Mouse (Mus musculus) regulatory T cell (primary cell): ENCODE data around the gene Cipc.

Source experiments
- in situ Hi-C: fragments of 300-600 bp; cut with MboI, MseI; formaldehyde crosslinking; loops from one replicate; pipeline ENCODE4 v1.15.1; 2025; ENCODE audit warnings: high pct_unique_total_duplicates

The Cipc gene

DNA sequence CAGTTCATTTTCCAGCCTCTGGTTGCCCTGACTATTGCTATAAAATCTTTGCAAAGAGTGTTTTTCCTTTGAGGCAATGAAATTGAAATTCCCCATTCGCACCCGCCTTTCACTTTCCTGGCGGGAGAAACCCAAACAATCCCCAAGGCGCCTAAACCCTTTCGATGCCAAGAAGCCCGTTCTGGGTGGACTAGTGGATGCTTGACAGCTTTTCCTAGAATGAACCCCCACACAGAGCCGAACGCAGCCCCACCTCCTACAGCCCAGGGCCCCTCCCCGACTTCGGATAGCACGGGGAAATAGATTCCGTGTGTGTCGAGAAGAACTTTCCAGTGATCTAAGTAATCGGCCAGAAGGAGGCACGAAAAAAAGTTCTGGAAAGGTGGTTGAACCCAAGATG lies 42.5 kb downstream of the Cipc start:
- in situ Hi-C loops, result no loop called here

DNA sequence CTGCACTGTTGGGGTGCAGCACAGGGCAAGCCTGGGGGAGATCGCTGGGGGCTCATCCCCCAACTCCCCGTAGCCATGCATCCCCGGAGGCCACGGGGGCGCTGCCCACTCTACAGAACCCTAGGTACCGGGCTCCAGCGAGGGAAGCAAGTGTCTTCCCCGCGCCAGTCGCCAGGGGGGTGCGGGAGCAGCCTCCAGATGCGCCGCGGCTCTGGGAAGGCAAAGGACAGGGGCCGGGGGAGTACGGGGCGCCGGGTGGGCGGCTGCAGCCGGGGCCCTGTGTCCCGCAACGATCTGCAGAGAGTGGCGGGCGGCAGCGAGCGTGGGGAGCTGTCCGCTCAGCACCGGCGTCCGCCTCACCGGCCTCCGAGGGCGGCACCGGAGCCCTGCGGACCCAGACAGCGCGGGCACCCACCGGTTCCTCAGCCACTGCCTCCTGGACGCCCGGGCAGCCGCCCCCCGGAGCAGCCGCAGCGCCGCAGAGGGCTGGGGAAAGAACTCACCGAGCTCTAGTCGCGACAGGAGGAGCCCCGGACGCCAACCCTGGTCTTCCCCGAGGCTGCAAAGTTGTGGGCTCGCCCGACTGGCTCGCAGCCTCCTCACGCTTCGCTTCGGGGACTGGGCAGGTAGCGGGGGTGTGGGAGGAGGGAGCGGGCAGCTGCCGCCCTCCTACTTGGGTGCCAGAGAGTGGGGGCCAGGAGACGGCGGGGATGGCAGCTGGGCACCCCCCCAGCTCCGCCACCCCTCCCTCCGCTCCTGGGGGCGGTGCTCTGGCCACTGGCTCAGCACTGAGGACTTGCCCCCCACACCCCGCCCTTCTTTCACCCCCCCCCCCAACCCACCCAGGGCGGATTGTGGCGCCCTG lies 43.3 kb downstream of the Cipc start, which contains the start of gene Zdhhc22:
Gene Zdhhc22, minus strand, starts transcription at position 541 of the 865 bp plus-strand sequence.
- in situ Hi-C loops, result no loop called here

DNA sequence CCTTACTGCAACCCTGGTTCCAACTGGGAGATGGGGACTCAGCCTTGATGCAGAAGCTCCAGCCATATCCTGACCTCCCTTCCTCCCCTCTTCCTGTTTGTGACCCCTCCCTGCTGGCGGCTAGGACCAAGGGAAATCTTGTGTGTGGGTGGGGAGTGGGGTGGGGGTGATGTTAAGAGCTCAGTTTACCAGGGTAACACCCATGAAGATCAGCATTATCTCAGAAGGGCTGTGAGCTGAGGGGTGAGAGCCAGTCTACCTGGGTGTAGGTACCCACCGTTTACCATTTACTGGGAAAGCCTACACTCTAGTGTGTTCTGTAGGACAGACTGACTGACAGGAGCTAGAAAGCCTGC lies 43.9 kb downstream of the Cipc start:
- in situ Hi-C loops, result no loop called here

DNA sequence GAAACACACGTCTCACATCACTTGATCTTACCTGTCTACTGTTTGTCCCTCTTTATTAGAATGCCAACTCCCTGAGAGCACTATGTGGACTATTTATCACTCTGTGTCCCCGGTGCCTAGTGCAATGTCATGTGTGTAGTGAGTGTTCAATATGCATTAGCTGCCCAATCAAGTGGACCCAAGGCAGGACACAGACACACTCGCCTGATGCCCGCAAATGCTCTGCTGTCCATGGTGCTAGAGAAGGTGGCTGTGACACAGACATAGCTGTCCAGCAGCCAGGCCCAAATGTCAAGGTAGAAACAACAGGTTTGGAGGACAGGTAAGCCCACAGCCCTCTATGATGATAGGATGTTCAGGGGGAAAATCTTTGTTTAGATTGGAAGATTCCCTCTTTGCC lies 47.3 kb downstream of the Cipc start:
- in situ Hi-C loops, result no loop called here

DNA sequence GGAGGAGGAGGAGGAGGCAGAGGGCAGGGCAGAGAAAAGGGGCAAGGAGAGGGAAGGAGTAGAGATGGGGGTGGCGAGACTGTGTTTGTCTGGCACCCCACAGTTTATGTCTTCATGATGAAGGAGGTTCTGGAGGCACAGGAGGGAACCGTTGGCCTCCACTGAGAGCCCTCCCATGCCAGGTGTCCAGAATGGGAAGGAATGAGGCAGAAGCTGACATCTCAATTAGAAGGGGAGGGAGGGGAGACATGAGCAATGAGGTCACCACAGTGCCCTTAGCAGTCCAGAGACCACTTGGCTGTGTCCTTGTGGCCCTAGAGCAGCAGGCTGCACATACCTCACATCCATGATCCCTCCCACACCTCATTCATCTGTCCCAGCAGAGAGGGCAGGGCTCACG lies 47.9 kb downstream of the Cipc start:
- in situ Hi-C loops, result no loop called here

DNA sequence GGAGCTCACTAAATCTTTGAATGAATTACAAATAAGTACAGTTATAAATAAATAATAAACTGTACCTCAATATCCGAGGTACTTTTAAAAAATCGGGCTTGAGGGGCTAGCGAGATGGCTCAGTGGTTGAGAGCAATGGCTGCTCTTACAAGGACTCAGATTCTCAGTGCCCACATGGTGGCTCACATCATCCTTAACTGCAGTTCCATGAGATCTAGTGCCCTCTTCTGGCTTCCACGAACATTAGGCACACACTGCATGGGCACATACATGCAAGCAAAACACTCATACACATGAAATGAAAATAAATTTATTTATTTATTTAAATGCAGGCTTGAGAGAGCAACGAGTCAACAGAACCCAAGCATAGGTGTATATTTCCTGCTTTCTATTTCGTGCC lies 49.1 kb downstream of the Cipc start:
- in situ Hi-C loops, result no loop called here

DNA sequence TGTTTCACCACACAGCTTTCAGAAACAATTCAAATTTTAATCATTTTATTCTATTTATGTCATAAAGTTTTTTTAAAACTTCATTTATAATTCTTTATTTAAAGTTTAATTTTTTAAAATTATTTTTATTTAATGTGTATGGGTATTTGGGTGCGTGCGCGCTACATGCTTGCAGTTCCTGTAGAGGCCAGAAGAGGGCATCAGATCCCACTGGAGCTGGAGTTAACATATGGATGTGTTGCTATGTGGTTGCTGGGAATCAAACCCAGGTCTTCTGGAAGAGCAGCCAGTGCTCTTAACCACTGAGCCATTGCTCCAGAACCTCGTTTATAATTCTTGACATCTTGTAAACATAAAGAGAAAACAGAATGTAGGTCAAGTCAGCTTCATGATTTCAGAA lies 51.9 kb downstream of the Cipc start:
- in situ Hi-C loops, result no loop called here

DNA sequence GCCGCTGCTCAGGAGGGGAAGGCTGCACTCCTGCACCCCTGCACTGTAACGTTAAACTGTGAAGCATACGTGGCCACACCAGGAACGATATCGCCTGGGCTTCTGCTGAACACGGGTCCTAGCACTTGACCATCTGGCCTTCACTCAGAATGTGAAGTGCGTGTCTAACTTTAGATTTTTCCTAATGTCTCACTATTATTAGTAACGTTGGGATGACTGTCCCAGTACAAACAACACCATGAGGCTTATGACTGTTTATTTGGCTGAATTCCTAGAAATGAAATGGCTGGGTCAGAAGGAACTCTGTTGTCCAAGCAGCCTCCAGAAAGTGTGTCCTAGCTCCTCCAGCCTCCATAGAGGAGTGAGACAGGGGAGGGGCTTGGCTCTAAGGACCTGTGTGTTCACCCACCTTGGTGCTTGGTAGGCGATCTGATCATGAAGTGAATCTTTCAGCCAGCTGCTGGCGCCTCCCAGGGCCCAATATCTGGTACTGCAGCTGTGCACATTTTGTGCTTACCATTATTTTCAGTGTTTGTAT lies 52.5 kb downstream of the Cipc start:
- in situ Hi-C loops, result no loop called here

DNA sequence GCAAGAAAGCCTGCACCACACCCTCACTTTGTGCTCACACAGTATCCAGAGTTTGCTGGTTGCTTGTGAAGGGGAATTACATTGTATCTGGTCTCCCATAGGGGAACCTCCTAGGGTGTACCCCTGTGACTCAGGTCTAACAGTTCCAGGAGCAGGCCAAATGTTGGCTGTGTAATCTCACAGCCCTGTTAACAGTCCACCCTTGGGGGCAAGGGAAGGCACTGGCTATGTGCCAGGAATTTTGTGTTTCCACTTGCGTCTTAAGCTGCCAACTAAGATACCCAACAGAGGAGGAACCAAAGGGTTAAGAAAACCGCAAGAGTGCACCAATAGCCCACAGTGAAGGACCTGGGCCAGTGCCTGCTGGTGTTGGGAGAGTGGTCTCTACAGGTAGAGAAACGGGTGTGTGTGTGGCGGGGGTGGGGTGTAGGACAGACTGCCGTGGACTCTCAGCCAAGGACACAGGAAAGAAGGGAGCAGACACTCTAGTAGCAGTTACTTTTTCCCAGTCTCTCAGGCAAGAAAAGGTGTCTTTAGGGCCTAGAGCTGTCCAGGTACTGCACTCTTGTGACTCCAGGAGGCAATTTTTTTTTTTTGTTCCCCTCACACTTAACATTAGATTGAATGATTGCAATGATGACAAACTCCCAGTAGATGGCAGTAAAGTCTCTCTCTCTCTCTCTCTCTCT lies 53.5 kb downstream of the Cipc start:
- in situ Hi-C loops, result no loop called here

DNA sequence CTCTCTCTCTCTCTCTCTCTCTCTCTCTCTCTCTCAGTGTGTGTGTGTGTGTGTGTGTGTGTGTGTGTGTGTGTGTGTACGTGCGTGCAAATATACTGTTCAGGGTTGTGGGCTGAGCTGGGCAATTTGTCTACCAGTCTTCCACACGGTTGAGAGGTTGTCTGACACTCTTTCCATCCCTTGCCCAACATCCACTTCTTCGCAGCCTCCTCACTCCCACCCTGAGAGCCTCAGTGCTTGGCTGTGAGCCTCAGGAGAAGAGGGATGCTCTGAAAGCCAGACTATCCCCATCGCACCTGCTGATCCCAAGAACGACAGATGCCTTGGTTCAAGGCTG lies 54.0 kb downstream of the Cipc start:
- in situ Hi-C loops, result no loop called here

DNA sequence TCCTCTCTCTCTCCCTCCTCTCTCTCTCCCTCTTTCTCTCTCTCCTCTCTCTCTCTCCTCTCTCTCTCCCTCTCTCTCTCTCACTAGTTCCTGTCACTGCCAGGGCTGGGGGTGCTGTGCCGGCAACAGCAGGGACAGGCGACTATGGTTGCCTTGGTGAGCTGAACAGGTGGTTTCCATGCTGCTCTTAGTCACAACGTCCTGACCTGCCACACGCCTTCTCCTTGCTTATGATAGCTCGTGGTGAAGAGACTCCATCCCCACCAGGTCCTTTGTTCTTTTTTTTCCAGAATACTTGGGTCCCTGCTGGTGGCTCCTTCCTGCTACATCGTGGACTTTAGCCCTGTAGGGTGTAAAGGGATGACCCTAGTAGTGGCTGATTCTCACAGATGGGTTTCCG lies 55.4 kb downstream of the Cipc start:
- in situ Hi-C loops, result no loop called here

DNA sequence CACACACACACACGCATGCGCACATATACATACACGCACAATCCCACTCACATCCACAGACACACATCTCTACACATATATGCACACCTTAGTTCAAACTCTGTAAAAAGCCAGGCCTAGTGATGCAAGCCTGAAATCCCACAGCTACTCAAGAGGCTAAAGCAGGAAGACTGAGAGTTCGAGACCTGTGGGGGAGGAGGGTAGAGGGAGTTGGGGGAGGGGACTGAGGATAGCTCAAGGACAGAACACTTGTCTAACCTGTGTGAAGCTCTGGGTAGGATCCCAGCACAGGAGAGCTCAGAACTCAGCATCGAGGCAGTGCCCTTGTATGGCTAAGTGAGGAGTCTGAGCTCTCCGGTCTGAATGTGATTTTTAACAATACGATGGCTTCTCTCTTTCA lies 56.0 kb downstream of the Cipc start:
- in situ Hi-C loops, result no loop called here

DNA sequence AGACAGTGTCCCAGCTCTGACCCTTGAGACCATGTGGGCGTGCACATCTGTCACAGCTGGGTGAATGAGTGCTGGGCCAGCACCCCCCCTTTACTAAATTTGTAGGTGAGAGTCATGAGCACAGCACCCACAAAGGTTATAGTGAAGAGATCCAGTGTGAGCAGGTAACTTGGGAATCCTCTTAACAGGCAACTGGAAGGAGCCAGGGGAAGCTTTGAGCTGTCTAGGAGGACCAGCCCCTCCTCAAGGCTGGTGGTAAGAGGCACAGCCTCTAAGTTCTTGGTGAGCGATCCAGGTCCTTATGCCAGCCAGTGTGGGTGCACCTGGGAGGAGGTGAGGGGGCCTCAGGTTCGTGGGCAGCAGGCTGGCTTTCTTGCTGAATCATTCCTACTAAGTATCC lies 56.8 kb downstream of the Cipc start:
- in situ Hi-C loops, result no loop called here

DNA sequence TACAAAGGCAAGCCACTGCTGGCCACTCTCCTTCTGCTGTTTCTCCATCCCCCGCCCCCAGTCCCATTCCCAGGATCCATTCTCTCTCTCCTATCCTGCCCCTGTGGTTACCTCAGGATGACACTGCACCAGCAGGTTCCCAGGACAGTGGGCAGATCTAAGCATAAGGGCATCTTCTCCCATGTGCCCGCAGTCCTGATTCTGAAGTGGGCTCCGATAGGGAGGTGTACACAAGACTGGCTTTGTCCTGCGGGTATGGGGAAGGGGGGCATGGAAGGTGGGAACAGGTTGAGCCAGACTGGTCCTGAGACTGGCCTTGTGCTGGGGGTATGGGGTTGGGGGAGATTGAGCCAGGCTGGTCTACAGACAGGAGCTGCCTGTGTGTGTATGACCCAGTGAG lies 57.8 kb downstream of the Cipc start:
- in situ Hi-C loops, result no loop called here
